In the genomic region with DNA sequence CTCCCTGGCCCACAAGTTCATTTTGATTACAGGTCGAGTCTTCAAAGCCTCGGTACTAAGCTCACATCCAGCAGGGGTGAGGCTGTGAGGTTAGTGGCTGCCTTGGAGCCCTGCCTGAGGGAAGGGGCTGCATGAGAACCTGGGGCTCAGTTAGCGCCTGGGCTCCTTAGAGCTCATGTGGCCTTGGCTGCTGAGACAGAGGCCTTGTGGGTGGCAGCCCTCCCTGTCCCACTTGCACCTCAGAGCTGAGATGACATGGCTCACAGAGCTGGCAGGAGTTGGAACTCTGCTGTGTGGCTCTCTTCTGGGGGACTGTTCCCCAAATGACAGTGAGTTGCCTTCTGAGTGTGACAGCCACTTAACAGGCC, we compare ENCODE assay signal across 10 mouse cellular contexts. TPM values are rescaled to one million over a fixed set of nuclear protein-coding genes. Genes with fewer than 3 reads are reported as not detected.
A peak's percentile ranks its signal among the peaks of the same experiment; 100 is the strongest.
DNase-seq lines count a peak whose midpoint lies in the region; ATAC-seq and TF ChIP-seq lines count a peak whose summit lies in the region.
"Had no signal": no experiment of that assay in that cellular context is flagged by ENCODE, and none has a peak within 500 bp of the region (broad histone marks: within the 10 kb centered on the region; RNA-seq: fewer than 3 reads in every experiment).

No protein-coding gene starts in this region.

- H3K4me3 ChIP-seq in embryonic facial prominence, embryonic 11.5 days (ENCODE audit: low read depth, low read length): no peak overlapping the region
- no peak overlapping the region for H3K4me3 ChIP-seq in embryonic facial prominence, embryonic 10.5 days
- H3K4me3 ChIP-seq in liver, embryonic 13.5 days (replicated peaks): no peak overlapping the region
- H3K4me3 ChIP-seq in lung, postnatal 0 days (ENCODE audit: low read depth, low read length): no peak overlapping the region
- H3K4me3 ChIP-seq: limb, embryonic 13.5 days had no signal

- H3K9me3 ChIP-seq in embryonic facial prominence, embryonic 11.5 days (replicated peaks; ENCODE audit: control insufficient read depth, low read length): no peaks in the 10 kb centered on the region
- H3K9me3 ChIP-seq in embryonic facial prominence, embryonic 10.5 days: no peaks in the 10 kb centered on the region
- H3K9me3 ChIP-seq in liver, embryonic 13.5 days (replicated peaks): no peaks in the 10 kb centered on the region
- H3K9me3 ChIP-seq in lung, postnatal 0 days (ENCODE audit: low read length): no peaks in the 10 kb centered on the region
- H3K9me3 ChIP-seq: limb, embryonic 13.5 days had no signal

- no peaks in the 10 kb centered on the region for H3K27me3 ChIP-seq in embryonic facial prominence, embryonic 11.5 days (ENCODE audit: control insufficient read depth, insufficient read depth, low read length)
- no peaks in the 10 kb centered on the region for H3K27me3 ChIP-seq in embryonic facial prominence, embryonic 10.5 days (replicated peaks; ENCODE audit: low read depth, poor library complexity, severe bottlenecking)
- no peaks in the 10 kb centered on the region for H3K27me3 ChIP-seq in liver, embryonic 13.5 days
- H3K27me3 ChIP-seq in lung, postnatal 0 days (replicated peaks; ENCODE audit: insufficient read depth, low read length): no peaks in the 10 kb centered on the region
- H3K27me3 ChIP-seq: limb, embryonic 13.5 days had no signal

- no peak for ATAC-seq in embryonic facial prominence, embryonic 11.5 days (replicated peaks; ENCODE audit: insufficient number of reproducible peaks, low FRiP score, low TSS enrichment, low read depth)
- ATAC-seq in liver, embryonic 13.5 days (ENCODE audit: low read depth): no peak; the same call in 1 of the 2 replicates
- no peak for ATAC-seq in lung, postnatal 0 days
- no peak for ATAC-seq in megakaryocyte progenitor cell, adult 5-6 weeks (replicated peaks; ENCODE audit: poor library complexity)

- TF ChIP-seq CTCF in lung, postnatal 0 days (IDR thresholded peaks at IDR 0.05): no peak

- no peaks in the 10 kb centered on the region for H3K4me1 ChIP-seq in embryonic facial prominence, embryonic 11.5 days (ENCODE audit: control insufficient read depth, insufficient read depth, low read length)
- peaks cover 11% of the 10 kb centered on the region; the same call in 1 of the 2 replicates for H3K4me1 ChIP-seq in embryonic facial prominence, embryonic 10.5 days
- H3K4me1 ChIP-seq in liver, embryonic 13.5 days (replicated peaks): peaks cover 45% of the 10 kb centered on the region
- H3K4me1 ChIP-seq in lung, postnatal 0 days (ENCODE audit: insufficient read depth, low read depth, low read length): peaks cover 4% of the 10 kb centered on the region; the same call in 1 of the 2 replicates

- WGBS in embryonic facial prominence, embryonic 11.5 days: 54% methylated on average over 3 of the region's 3 CpGs
- WGBS in embryonic facial prominence, embryonic 10.5 days: 57% methylated on average over 3 of the region's 3 CpGs
- 38% methylated on average over 3 of the region's 3 CpGs for WGBS in liver, embryonic 13.5 days (ENCODE audit: insufficient replicate concordance)
- 58% methylated on average over 3 of the region's 3 CpGs for WGBS in lung, postnatal 0 days

- H3K27ac ChIP-seq in embryonic facial prominence, embryonic 11.5 days (replicated peaks; ENCODE audit: low read depth, low read length): 0 out of 2 replicates have a peak overlapping the region, but pooled peaks have one; percentile 0
- H3K27ac ChIP-seq in embryonic facial prominence, embryonic 10.5 days (replicated peaks): no peak overlapping the region
- H3K27ac ChIP-seq in liver, embryonic 13.5 days: peak overlapping the region; percentile 68; the same call in 1 of the 2 replicates
- no peak overlapping the region for H3K27ac ChIP-seq in lung, postnatal 0 days (ENCODE audit: low read length)
- H3K27ac ChIP-seq: limb, embryonic 13.5 days had no signal

- H3K4me2 ChIP-seq in embryonic facial prominence, embryonic 11.5 days (ENCODE audit: low read depth, low read length): no peak overlapping the region
- H3K4me2 ChIP-seq in liver, embryonic 13.5 days: no peak overlapping the region
- no peak overlapping the region for H3K4me2 ChIP-seq in lung, postnatal 0 days (replicated peaks; ENCODE audit: low read depth, low read length)
- H3K4me2 ChIP-seq: limb, embryonic 13.5 days had no signal

- no peak overlapping the region for H3K9ac ChIP-seq in embryonic facial prominence, embryonic 11.5 days (replicated peaks; ENCODE audit: low read length)
- peak overlapping the region; percentile 26; the same call in 1 of the 2 replicates for H3K9ac ChIP-seq in liver, embryonic 13.5 days
- H3K9ac ChIP-seq in lung, postnatal 0 days (replicated peaks; ENCODE audit: low read depth): no peak overlapping the region

- H3K36me3 ChIP-seq in embryonic facial prominence, embryonic 11.5 days (replicated peaks; ENCODE audit: control insufficient read depth, insufficient read depth, low read depth, low read length): no peaks in the 10 kb centered on the region
- peaks cover 80% of the 10 kb centered on the region for H3K36me3 ChIP-seq in embryonic facial prominence, embryonic 10.5 days (replicated peaks)
- peaks cover 49% of the 10 kb centered on the region for H3K36me3 ChIP-seq in liver, embryonic 13.5 days
- H3K36me3 ChIP-seq in lung, postnatal 0 days (ENCODE audit: insufficient read depth, low read length): no peaks in the 10 kb centered on the region; the same call in 1 of the 2 replicates

- TF ChIP-seq EP300 in lung, postnatal 0 days (IDR thresholded peaks at IDR 0.05): no peak

- DNase-seq in embryonic facial prominence, embryonic 11.5 days (ENCODE audit: low spot score): no peak
- no peak for DNase-seq in embryonic facial prominence, embryonic 10.5 days (ENCODE audit: low spot score)
- peak; percentile 21 for DNase-seq in ovary, postnatal 36 days (ENCODE audit: low spot score)
- no peak for DNase-seq in ovary, postnatal 14 days (ENCODE audit: low spot score)
- DNase-seq in liver, embryonic 13.5 days: no peak
- DNase-seq in lung, postnatal 0 days (ENCODE audit: low spot score): no peak
- no peak for DNase-seq in cerebellum, postnatal 4 days (ENCODE audit: low spot score in 2 of 2)

RNA-seq across cellular contexts. Expression of a gene that starts 22.7 kb away (rescaled TPM):
- polyA plus RNA-seq in embryonic facial prominence, embryonic 11.5 days (2014; fragmentation: Nextera tagmentation; extraction: Ambion mirVana): 81.6 and 90.7 TPM in 2 replicates
- polyA plus RNA-seq in embryonic facial prominence, embryonic 10.5 days (2016; fragmentation: Nextera tagmentation; extraction: Ambion mirVana): 109 and 114 TPM in 2 replicates
- polyA plus RNA-seq in liver, embryonic 13.5 days (2015; fragmentation: Nextera tagmentation; extraction: Ambion mirVana): 45.8 and 46.1 TPM in 2 replicates
- 58.7 and 62.4 TPM in 2 replicates for polyA plus RNA-seq in lung, postnatal 0 days (2015; fragmentation: Nextera tagmentation; extraction: Ambion mirVana)
- total RNA-seq in megakaryocyte progenitor cell, adult 5-6 weeks (2015): 18.3 and 22.7 TPM in 2 replicates
- 43.6 TPM in 2 replicates for total RNA-seq in megakaryocyte progenitor cell, adult 5-6 weeks (2017)

RNA-seq across cellular contexts. Expression of a gene that starts 36.5 kb away (rescaled TPM):
- polyA plus RNA-seq in embryonic facial prominence, embryonic 11.5 days (2014; fragmentation: Nextera tagmentation; extraction: Ambion mirVana): 9.2 and 9.9 TPM in 2 replicates
- polyA plus RNA-seq in embryonic facial prominence, embryonic 10.5 days (2016; fragmentation: Nextera tagmentation; extraction: Ambion mirVana): 9.8 and 10.5 TPM in 2 replicates
- 5.0 and 5.7 TPM in 2 replicates for polyA plus RNA-seq in liver, embryonic 13.5 days (2015; fragmentation: Nextera tagmentation; extraction: Ambion mirVana)
- polyA plus RNA-seq in lung, postnatal 0 days (2015; fragmentation: Nextera tagmentation; extraction: Ambion mirVana): 1.8 and 3.2 TPM in 2 replicates
- total RNA-seq in megakaryocyte progenitor cell, adult 5-6 weeks (2015): not detected in 2 replicates
- not detected in 2 replicates for total RNA-seq in megakaryocyte progenitor cell, adult 5-6 weeks (2017)
- total RNA-seq: common myeloid progenitor, adult 5-6 weeks had no signal

RNA-seq across cellular contexts. Expression of a gene that starts 48.6 kb away (rescaled TPM):
- 0.29 and 0.67 TPM in 2 replicates for polyA plus RNA-seq in embryonic facial prominence, embryonic 11.5 days (2014; fragmentation: Nextera tagmentation; extraction: Ambion mirVana)
- polyA plus RNA-seq in embryonic facial prominence, embryonic 10.5 days (2016; fragmentation: Nextera tagmentation; extraction: Ambion mirVana): 0.75 and 1.1 TPM in 2 replicates
- polyA plus RNA-seq in liver, embryonic 13.5 days (2015; fragmentation: Nextera tagmentation; extraction: Ambion mirVana): 4.7 and 5.3 TPM in 2 replicates
- 5.7 and 6.2 TPM in 2 replicates for polyA plus RNA-seq in lung, postnatal 0 days (2015; fragmentation: Nextera tagmentation; extraction: Ambion mirVana)
- 39.1 and 43.8 TPM in 2 replicates for total RNA-seq in megakaryocyte progenitor cell, adult 5-6 weeks (2015)
- total RNA-seq in megakaryocyte progenitor cell, adult 5-6 weeks (2017): 47.1 and 49.6 TPM in 2 replicates

RNA-seq across cellular contexts. Expression of a gene that starts 56.5 kb away (rescaled TPM):
- 33.0 and 33.5 TPM in 2 replicates for polyA plus RNA-seq in embryonic facial prominence, embryonic 11.5 days (2014; fragmentation: Nextera tagmentation; extraction: Ambion mirVana)
- polyA plus RNA-seq in embryonic facial prominence, embryonic 10.5 days (2016; fragmentation: Nextera tagmentation; extraction: Ambion mirVana): 66.9 and 74.2 TPM in 2 replicates
- 46.1 and 46.2 TPM in 2 replicates for polyA plus RNA-seq in liver, embryonic 13.5 days (2015; fragmentation: Nextera tagmentation; extraction: Ambion mirVana)
- polyA plus RNA-seq in lung, postnatal 0 days (2015; fragmentation: Nextera tagmentation; extraction: Ambion mirVana): 10.8 and 10.9 TPM in 2 replicates
- total RNA-seq in megakaryocyte progenitor cell, adult 5-6 weeks (2015): 46.2 and 58.3 TPM in 2 replicates
- 36.7 and 52.1 TPM in 2 replicates for total RNA-seq in megakaryocyte progenitor cell, adult 5-6 weeks (2017)

Comparison
In these comparisons a context has a peak if more than half of its experiments do, and no peak if none do; other contexts are left out.
1. H3K27ac ChIP-seq: peak in embryonic facial prominence, embryonic 11.5 days (single experiment) and liver, embryonic 13.5 days (single experiment); none in embryonic facial prominence, embryonic 10.5 days (single experiment) and lung, postnatal 0 days (single experiment).